Mouse (Mus musculus) spleen, adult 2 months (tissue): Measurements from ENCODE around the gene St6galnac4. TPM values are rescaled to one million over a fixed set of nuclear protein-coding genes. Genes with fewer than 3 reads are reported as not detected.

Experiments used
- DNase-seq, 2 experiments: peaks; one replicate each; pipeline versions ENCODE4 v3.0.0 to v3.0.0-alpha.2; 2012 to 2021; ENCODE audit warnings: low spot score in 2 of 2, low read depth in 1 of 2
- H3K27ac ChIP-seq: fragments of 200-500 bp; 2 replicates; pipeline ENCODE4 v1.5.1; 2012; ENCODE audit warnings: low read length, inconsistent platforms; ENCODE audit not compliant: insufficient read depth
- H3K27me3 ChIP-seq: fragments of 200-500 bp; 2 replicates; pipeline ENCODE4 v1.6.1; 2012; ENCODE audit warnings: mild to moderate bottlenecking, moderate library complexity, low read length, inconsistent platforms; ENCODE audit not compliant: control insufficient read depth, insufficient read depth
- H3K36me3 ChIP-seq: fragments of 200-500 bp; 2 replicates; pipeline ENCODE4 v1.6.1; 2012; ENCODE audit warnings: mild to moderate bottlenecking, low read length, inconsistent platforms; ENCODE audit not compliant: control insufficient read depth, insufficient read depth
- H3K4me1 ChIP-seq: fragments of 200-500 bp; 2 replicates; pipeline ENCODE4 v1.6.1; 2011; ENCODE audit warnings: inconsistent platforms; ENCODE audit not compliant: control insufficient read depth, insufficient read depth, insufficient read length
- H3K4me3 ChIP-seq: fragments of 200-500 bp; 2 replicates; pipeline ENCODE4 v1.5.1; 2011; ENCODE audit warnings: mild to moderate bottlenecking, inconsistent platforms; ENCODE audit not compliant: insufficient read depth, insufficient read length; ENCODE audit errors: extremely low read depth
- CTCF ChIP-seq: fragments of 200-500 bp; IDR thresholded peaks from 2 replicates; pipeline ENCODE4 v1.5.1; 2011; ENCODE audit warnings: mild to moderate bottlenecking, inconsistent platforms; ENCODE audit not compliant: insufficient read depth, insufficient read length, insufficient replicate concordance; ENCODE audit errors: extremely low read depth
- POLR2A ChIP-seq: fragments of 200-500 bp; IDR thresholded peaks from 2 replicates; pipeline ENCODE4 v1.6.1; 2011; ENCODE audit warnings: low read depth, low read length, inconsistent platforms
- WGBS: fragments of 180-500 bp; shearing (Covaris S2); methylation state at CpG from one replicate; pipeline ENCODE4 v1.1.7; 2018; 5-methylcytosine and 5-hydroxymethylcytosine counted together
- polyA plus RNA-seq: library from polyadenylated mRNA; depleted of rRNA; stranded (reverse); fragments of >200 nt; gene quantifications from 2 replicates; pipeline ENCODE4 v1.2.3, GENCODE M21; 2012

The St6galnac4 gene
- polyA plus RNA-seq, 1 experiment = 34.2 TPM

DNA sequence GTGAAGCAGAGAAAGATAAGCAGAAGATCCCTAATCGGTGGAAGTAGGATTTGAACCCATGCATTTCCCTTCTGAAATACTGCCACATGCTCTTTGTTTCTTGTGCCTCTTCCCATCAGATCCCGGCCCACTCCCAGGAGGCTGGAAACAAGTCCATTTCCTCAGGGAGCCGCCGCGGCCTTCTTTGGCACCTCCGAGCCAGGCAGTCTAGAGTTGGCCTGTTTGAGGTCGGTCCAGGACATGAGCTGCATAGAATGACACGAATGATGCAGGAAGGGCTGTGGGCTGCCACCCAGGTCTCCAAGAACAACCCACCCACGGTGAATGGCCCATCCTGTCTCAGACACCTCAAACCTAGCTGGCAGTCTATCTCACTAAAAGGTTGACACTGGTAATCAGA is 10.4 kb upstream of the St6galnac4 start:
- Histone ChIP-seq H3K27me3 (no peaks in the 10 kb centered on the region), H3K27ac (no peak overlapping the region), H3K4me3 (no peak overlapping the region), H3K36me3 (peaks cover 7% of the 10 kb centered on the region), H3K4me1 (peaks cover 3% of the 10 kb centered on the region; the same call in 1 of the 2 replicates)
- 86% methylated on average over 9 of the region's 9 CpGs for whole genome bisulfite sequencing
- no peak for TF ChIP-seq CTCF
- no peak for TF ChIP-seq POLR2A
- no peak for DNase-seq

DNA sequence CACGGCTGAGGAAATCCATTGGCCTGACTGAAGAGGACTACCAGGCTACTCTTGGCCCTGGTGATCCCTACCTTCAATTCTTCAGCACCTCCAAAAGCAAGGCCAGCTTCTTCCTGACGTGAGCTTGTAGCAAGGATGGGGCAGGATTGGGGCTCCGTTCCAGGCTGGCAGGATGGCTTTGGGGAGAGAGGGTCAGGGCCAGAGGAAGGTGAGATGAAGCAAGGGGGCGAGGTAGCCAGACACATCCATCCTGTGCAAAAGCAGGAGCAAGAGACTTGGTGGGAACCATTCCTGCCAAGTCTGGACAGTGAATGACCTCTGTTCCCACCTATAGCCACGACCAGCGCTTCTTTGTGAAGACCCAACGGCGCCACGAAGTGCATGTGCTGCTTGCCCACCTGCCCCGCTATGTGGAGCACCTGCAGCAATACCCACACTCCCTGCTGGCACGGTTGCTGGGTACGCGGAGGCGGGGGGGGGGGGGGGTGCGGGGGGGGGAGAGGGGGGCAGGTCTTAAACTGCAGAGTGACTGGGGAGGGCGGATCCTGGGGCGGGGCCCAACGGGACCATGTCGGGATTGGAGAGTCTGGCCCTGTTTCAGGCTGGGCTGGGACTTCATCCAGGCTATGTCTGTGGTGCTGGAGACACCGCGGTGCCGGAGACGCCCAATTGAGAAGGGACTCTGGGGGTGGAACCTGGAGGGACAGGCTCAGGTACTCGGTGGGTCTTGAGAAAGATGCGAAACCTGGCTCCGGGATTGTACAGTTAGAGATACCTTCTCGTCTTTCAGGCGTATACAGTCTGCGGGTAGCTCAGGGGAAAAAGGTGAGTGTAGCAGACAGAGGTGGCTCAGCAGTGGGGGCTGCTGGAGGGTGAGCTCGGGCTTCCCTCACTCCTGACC is 8.5 kb upstream of the St6galnac4 start:
- Histone ChIP-seq H3K36me3 (no peaks in the 10 kb centered on the region), H3K27ac (no peak overlapping the region), H3K27me3 (peaks cover 1% of the 10 kb centered on the region; the same call in 1 of the 2 replicates), H3K4me1 (peaks cover 5% of the 10 kb centered on the region; the same call in 1 of the 2 replicates), H3K4me3 (no peak overlapping the region)
- 54% methylated on average over 25 of the region's 30 CpGs for WGBS
- no peak for DNase-seq
- no peak for TF ChIP-seq POLR2A
- no peak for TF ChIP-seq CTCF

DNA sequence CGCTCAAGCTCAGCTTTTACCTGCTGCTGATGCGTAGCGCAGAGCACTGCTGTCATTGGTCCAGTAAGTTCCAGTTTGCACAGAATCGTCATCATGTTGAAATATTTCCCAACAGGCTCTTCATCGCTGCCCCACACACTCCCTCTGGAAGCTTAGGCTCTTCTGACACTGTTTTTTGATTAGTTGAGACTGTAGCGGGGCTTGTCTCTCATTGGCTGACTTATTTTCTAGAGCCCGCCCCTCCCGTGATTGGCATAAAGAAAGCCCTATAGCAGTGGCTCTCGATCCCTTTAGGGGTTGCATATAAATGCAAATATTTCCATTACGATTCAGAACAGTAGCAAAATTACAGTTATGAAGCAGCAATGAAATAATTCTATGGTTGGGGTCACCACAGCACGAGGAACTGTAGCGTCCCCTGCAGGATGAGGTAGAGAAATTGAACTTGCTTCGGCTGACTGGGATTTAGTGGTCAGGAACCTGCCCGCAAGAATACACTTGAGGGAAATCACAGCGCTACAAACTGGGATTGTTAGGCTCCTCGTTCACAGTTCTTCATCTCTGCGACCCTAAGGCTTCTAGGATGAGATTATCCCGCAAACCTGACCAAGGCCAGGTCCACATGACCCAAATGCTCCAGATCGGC is 5.3 kb upstream of the St6galnac4 start:
- TF ChIP-seq POLR2A = no peak
- no peak for TF ChIP-seq CTCF
- peaks cover 2% of the 10 kb centered on the region; the same call in 1 of the 2 replicates for H3K4me1 ChIP-seq
- no peak for DNase-seq
- H3K36me3 ChIP-seq = no peaks in the 10 kb centered on the region
- H3K27me3 ChIP-seq = peaks cover 1% of the 10 kb centered on the region; the same call in 1 of the 2 replicates
- no peak overlapping the region for H3K4me3 ChIP-seq
- 56% methylated on average over 19 of the region's 19 CpGs for WGBS
- H3K27ac ChIP-seq = no peak overlapping the region

- H3K4me3 ChIP-seq = peak overlapping the region; percentile 29; the same call in 1 of the 2 replicates
These were observed 3.8 kb upstream of the St6galnac4 start for GRCm38 (mm10) chr2:32582830-32583799.

DNA sequence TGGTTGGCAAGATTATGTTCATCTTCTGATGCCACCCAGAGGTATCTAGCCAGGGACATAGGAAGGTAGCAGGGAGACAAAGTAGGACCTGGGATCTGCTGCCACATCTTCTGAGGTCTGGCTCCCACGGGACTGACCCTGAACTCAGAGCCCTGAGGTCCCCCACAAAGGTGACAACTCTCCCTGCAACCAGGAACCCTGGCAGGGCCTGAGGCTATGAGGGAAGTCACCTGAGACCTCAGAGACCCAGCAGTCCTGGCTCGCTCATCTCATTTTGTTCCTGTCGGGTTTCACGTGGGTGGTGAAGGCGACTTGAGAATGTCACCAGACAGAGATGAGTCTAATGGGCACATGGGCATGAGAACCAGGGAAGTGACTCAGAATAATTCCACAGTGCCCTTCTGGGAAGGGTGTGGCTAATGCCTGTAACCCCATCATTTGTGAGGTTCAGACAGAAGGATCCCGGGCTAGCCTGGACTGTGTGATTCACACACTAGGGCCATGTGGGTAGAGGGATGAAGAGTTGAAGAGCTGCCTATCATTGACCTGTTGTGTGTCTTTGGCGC is 1.7 kb upstream of the St6galnac4 start:
- Histone ChIP-seq H3K27ac (no peak overlapping the region), H3K4me1 (peaks cover 12% of the 10 kb centered on the region), H3K4me3 (no peak overlapping the region), H3K36me3 (peaks cover 6% of the 10 kb centered on the region), H3K27me3 (peaks cover 1% of the 10 kb centered on the region; the same call in 1 of the 2 replicates)
- no peak for DNase-seq
- TF ChIP-seq CTCF (no peak), POLR2A (no peak)
- 91% methylated on average over 7 of the region's 7 CpGs for WGBS

More at GRCm38 (mm10) chr2:32582830-32583799, 3.8 kb upstream of the St6galnac4 start:
- DNase-seq = peak; percentile 63 to 74
- 12% methylated on average over 37 of the region's 37 CpGs for WGBS
- no peak overlapping the region for H3K27ac ChIP-seq
- TF ChIP-seq CTCF (peak; percentile 90; the same call in 1 of the 2 replicates), POLR2A (no peak)
- peaks cover 5% of the 10 kb centered on the region; the same call in 1 of the 2 replicates for H3K4me1 ChIP-seq
- H3K36me3 ChIP-seq = no peaks in the 10 kb centered on the region
- peaks cover 1% of the 10 kb centered on the region; the same call in 1 of the 2 replicates for H3K27me3 ChIP-seq
